Mouse (Mus musculus): ENCODE results near the gene Thbs2. TPM values are rescaled to one million over a fixed set of nuclear protein-coding genes. Genes with fewer than 3 reads are reported as not detected.
"Not testable (repeated sequence)": the region's sequence is repeated elsewhere in the genome, so short reads cannot be mapped to it uniquely, and the experiment has no call there.

The Thbs2 gene
- polyA plus RNA-seq, 1 experiment from 2014 or later: 3.1 TPM

GRCm38 (mm10) chr17:14628901-14629300, 65.1 kb downstream of the Thbs2 start:
- no peak overlapping the region for H3K27ac ChIP-seq (ENCODE audit: low read length)
- no peaks in the 10 kb centered on the region for H3K27me3 ChIP-seq (ENCODE audit: control insufficient read depth, insufficient read depth, low read depth, low read length)
- no peak overlapping the region for H3K9ac ChIP-seq (ENCODE audit: low read depth, low read length)
- no peak overlapping the region for H3K4me2 ChIP-seq (ENCODE audit: low read length)
- no peak overlapping the region for H3K4me3 ChIP-seq (ENCODE audit: low read depth, low read length)
- no peaks in the 10 kb centered on the region for H3K36me3 ChIP-seq (ENCODE audit: control insufficient read depth, insufficient read depth, low read length)
- whole genome bisulfite sequencing: 81% methylated on average over 4 of the region's 4 CpGs
- no peaks in the 10 kb centered on the region for H3K9me3 ChIP-seq (replicated peaks; ENCODE audit: control insufficient read depth, low read length, poor library complexity, severe bottlenecking)
- no peak for ATAC-seq
- no peaks in the 10 kb centered on the region for H3K4me1 ChIP-seq (ENCODE audit: control insufficient read depth, insufficient read depth, low read length)

GRCm38 (mm10) chr17:14627828-14628338, 66.2 kb downstream of the Thbs2 start:
- 91% methylated on average over 12 of the region's 12 CpGs for WGBS
- no peaks in the 10 kb centered on the region for H3K4me1 ChIP-seq (ENCODE audit: control insufficient read depth, insufficient read depth, low read length)
- H3K9me3 ChIP-seq (replicated peaks; ENCODE audit: control insufficient read depth, low read length, poor library complexity, severe bottlenecking): no peaks in the 10 kb centered on the region
- no peaks in the 10 kb centered on the region for H3K36me3 ChIP-seq (ENCODE audit: control insufficient read depth, insufficient read depth, low read length)
- no peak overlapping the region for H3K4me2 ChIP-seq (ENCODE audit: low read length)
- no peak overlapping the region for H3K9ac ChIP-seq (ENCODE audit: low read depth, low read length)
- H3K27ac ChIP-seq (ENCODE audit: low read length): no peak overlapping the region
- ATAC-seq: no peak
- no peaks in the 10 kb centered on the region for H3K27me3 ChIP-seq (ENCODE audit: control insufficient read depth, insufficient read depth, low read depth, low read length)
- no peak overlapping the region for H3K4me3 ChIP-seq (ENCODE audit: low read depth, low read length)

- Histone ChIP-seq H3K9me3 (replicated peaks; ENCODE audit: control insufficient read depth, low read length, poor library complexity, severe bottlenecking) (no peaks in the 10 kb centered on the region), H3K4me3 (ENCODE audit: low read depth, low read length) (no peak overlapping the region), H3K36me3 (ENCODE audit: control insufficient read depth, insufficient read depth, low read length) (no peaks in the 10 kb centered on the region), H3K27me3 (ENCODE audit: control insufficient read depth, insufficient read depth, low read depth, low read length) (no peaks in the 10 kb centered on the region), H3K27ac (ENCODE audit: low read length) (no peak overlapping the region), H3K4me1 (ENCODE audit: control insufficient read depth, insufficient read depth, low read length) (no peaks in the 10 kb centered on the region), H3K4me2 (ENCODE audit: low read length) (no peak overlapping the region), H3K9ac (ENCODE audit: low read depth, low read length) (no peak overlapping the region)
- 57% methylated on average over 8 of the region's 8 CpGs for WGBS
- ATAC-seq: no peak
Observed at GRCm38 (mm10) chr17:14624433-14624832, 69.6 kb downstream of the Thbs2 start.

DNA sequence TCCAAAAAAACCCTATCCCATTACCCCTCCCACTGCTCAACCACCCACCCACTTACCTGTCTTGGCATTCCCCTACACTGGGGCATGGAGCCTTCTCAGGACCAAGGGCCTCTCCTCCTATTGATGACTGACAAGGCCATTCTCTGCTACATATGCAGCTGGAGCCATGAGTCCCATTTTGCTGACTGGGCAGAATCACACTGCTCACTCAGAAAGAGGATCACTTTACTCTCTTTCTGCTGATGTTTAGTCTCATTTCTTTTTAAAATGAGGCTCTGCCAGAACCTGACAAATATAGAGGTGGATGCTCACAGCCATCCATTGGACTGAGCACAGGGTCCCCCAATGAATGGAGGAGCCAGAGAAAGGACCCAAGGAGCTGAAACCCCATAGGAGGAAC, 73.0 kb downstream of the Thbs2 start:
- not testable (repeated sequence) for H3K9me3 ChIP-seq (replicated peaks; ENCODE audit: control insufficient read depth, low read length, poor library complexity, severe bottlenecking); H3K4me2 ChIP-seq (ENCODE audit: low read length); H3K9ac ChIP-seq (ENCODE audit: low read depth, low read length); H3K27ac ChIP-seq (ENCODE audit: low read length); ATAC-seq; H3K4me1 ChIP-seq (ENCODE audit: control insufficient read depth, insufficient read depth, low read length); H3K36me3 ChIP-seq (ENCODE audit: control insufficient read depth, insufficient read depth, low read length); H3K4me3 ChIP-seq (ENCODE audit: low read depth, low read length); H3K27me3 ChIP-seq (ENCODE audit: control insufficient read depth, insufficient read depth, low read depth, low read length)

DNA sequence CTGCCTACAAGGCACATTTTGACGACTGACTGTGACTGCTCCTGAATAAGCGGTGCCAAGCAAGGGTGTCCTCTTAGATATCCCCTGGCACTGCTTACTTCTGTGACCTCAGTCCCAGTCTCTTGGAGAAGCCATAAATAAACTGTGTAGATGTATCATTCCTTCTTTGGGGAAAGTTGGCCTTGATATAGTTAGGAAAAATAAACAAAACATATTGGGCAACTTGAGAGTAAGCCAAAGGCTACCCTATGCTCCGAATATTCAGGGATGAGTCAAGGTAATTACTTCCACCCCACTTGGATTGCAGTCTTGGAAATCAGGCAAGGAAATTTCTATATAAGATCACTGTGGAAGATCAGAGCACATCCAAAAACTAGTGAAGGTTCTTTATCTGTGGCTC, 74.0 kb downstream of the Thbs2 start:
- no peaks in the 10 kb centered on the region for H3K36me3 ChIP-seq (ENCODE audit: control insufficient read depth, insufficient read depth, low read length)
- 82% methylated on average over 3 of the region's 3 CpGs for WGBS
- no peaks in the 10 kb centered on the region for H3K9me3 ChIP-seq (replicated peaks; ENCODE audit: control insufficient read depth, low read length, poor library complexity, severe bottlenecking)
- no peak for ATAC-seq
- H3K27ac ChIP-seq (ENCODE audit: low read length): no peak overlapping the region
- no peak overlapping the region for H3K4me3 ChIP-seq (ENCODE audit: low read depth, low read length)
- no peaks in the 10 kb centered on the region for H3K27me3 ChIP-seq (ENCODE audit: control insufficient read depth, insufficient read depth, low read depth, low read length)
- no peak overlapping the region for H3K9ac ChIP-seq (ENCODE audit: low read depth, low read length)
- H3K4me2 ChIP-seq (ENCODE audit: low read length): no peak overlapping the region
- no peaks in the 10 kb centered on the region for H3K4me1 ChIP-seq (ENCODE audit: control insufficient read depth, insufficient read depth, low read length)

GRCm38 (mm10) chr17:14619038-14619437, 75.0 kb downstream of the Thbs2 start:
- Histone ChIP-seq H3K4me3 (ENCODE audit: low read depth, low read length) (no peak overlapping the region), H3K9ac (ENCODE audit: low read depth, low read length) (no peak overlapping the region), H3K27ac (ENCODE audit: low read length) (no peak overlapping the region), H3K4me1 (ENCODE audit: control insufficient read depth, insufficient read depth, low read length) (no peaks in the 10 kb centered on the region), H3K4me2 (ENCODE audit: low read length) (no peak overlapping the region), H3K36me3 (ENCODE audit: control insufficient read depth, insufficient read depth, low read length) (no peaks in the 10 kb centered on the region), H3K27me3 (ENCODE audit: control insufficient read depth, insufficient read depth, low read depth, low read length) (no peaks in the 10 kb centered on the region), H3K9me3 (replicated peaks; ENCODE audit: control insufficient read depth, low read length, poor library complexity, severe bottlenecking) (no peaks in the 10 kb centered on the region)
- WGBS: 70% methylated on average over 4 of the region's 4 CpGs
- no peak for ATAC-seq

Other genes with a start within 250 kb of the Thbs2 start
- 8.8 and 9.2 TPM in 2 replicates for gene Wdr27, start 248.9 kb upstream of the Thbs2 start, polyA plus RNA-seq (2015; fragmentation: Nextera tagmentation; extraction: Ambion mirVana)
- 24.1 and 26.2 TPM in 2 replicates for gene 1600012H06Rik, start 248.9 kb upstream of the Thbs2 start, polyA plus RNA-seq (2015; fragmentation: Nextera tagmentation; extraction: Ambion mirVana)